Mouse (Mus musculus) thymus, postnatal 4 days (tissue): ENCODE data around the gene Gm43302.
"Not testable (repeated sequence)": the region's sequence is repeated elsewhere in the genome, so short reads cannot be mapped to it uniquely, and the experiment has no call there.

Source experiments
- DNase-seq: peaks from one replicate; pipeline ENCODE4 v3.0.0; 2021

The Gm43302 gene

GRCm38 (mm10) chr5:105197915-105198560 lies 95.5 kb downstream of the Gm43302 start:
- not testable (repeated sequence) for DNase-seq

DNA sequence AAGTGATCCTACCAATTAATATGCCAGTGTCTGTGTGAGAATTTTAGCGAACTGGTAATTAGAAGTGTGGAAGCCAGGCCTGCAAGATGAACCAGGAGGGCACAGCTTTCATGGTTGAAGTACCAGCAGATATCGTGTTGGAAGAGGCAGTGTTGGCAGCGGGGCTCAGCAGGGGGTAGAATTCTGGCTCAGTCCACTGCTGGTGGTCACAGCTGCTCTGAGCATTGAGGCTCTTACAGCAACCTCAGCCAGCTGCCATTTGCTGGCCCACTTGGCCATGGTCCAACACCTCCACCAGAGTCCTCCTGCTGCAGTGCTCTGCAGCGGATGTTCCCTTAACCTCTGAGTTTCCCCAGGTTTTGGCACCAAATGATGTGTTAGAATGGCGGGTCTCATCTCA lies 97.2 kb downstream of the Gm43302 start:
- not testable (repeated sequence) for DNase-seq

- not testable (repeated sequence) for DNase-seq
These were observed 101.0 kb downstream of the Gm43302 start for GRCm38 (mm10) chr5:105192536-105192935.

- no peak for DNase-seq
These were observed 112.0 kb downstream of the Gm43302 start for GRCm38 (mm10) chr5:105181446-105181845.
